8 mouse cellular contexts compared by ENCODE assay signal in the genomic region with DNA sequence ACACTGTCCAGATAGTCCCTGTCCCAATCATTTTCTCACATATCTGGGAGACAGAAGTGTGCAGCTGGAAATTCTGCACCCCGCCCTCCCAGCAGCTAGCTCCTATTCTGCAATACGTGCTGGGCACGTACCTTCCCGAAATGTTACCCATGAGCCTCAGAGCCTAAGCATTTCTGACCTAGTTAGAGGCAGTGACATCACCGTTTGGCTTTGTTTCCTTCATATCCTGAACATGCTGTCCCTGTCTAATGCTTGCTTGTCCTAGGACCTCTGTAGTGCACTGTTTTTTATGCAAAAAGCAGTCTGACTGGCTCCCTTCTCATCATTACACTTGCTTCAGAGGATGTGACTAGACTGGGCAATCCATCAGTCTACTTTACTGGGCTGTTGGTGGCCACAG. TPM values are rescaled to one million over a fixed set of nuclear protein-coding genes. Genes with fewer than 3 reads are reported as not detected.
DNase-seq lines count a peak whose midpoint lies in the region.

No protein-coding gene starts in this region.

- DNase-seq in adrenal gland, adult 2 months: peak; percentile 48
- no peak for DNase-seq in adrenal gland, postnatal 25 days
- DNase-seq in left cerebral cortex, adult 11 months (ENCODE audit: low spot score): peak; percentile 54
- no peak for DNase-seq in left cerebral cortex, postnatal 10 days (ENCODE audit: extremely low spot score in 1 of 2, low spot score in 2 of 2)
- DNase-seq in cerebellum, postnatal 25 days: peak; percentile 32 to 42
- peak; percentile 80 for DNase-seq in lung, postnatal 10 days
- DNase-seq in spleen, postnatal 10 days (ENCODE audit: low spot score in 2 of 2): no peak
- no peak for DNase-seq in thymus, postnatal 4 days

- intact Hi-C loops in left cerebral cortex, postnatal 10 days (cut with DNase I): no loop called here

RNA-seq across cellular contexts. Expression of gene Wdr95, which starts 38.5 kb away (rescaled TPM):
- total RNA-seq in adrenal gland, adult 2 months (2021): not detected
- not detected in 2 replicates for polyA plus RNA-seq in adrenal gland, adult 2 months (2012; rRNA removed)
- not detected in 2 replicates for total RNA-seq in adrenal gland, postnatal 25 days (2021)
- 1 to 10 TPM; 1.1 to 1.4 TPM for total RNA-seq in left cerebral cortex, postnatal 10 days (2021)

Comparison
In these comparisons a context has a peak if more than half of its experiments do, and no peak if none do; other contexts are left out.
1. DNase-seq: peak in adrenal gland, adult 2 months (single experiment), left cerebral cortex, adult 11 months (single experiment), cerebellum, postnatal 25 days (2 of 2) and lung, postnatal 10 days (single experiment); none in adrenal gland, postnatal 25 days (single experiment), left cerebral cortex, postnatal 10 days (0 of 2), spleen, postnatal 10 days (0 of 2) and thymus, postnatal 4 days (single experiment).